Mouse (Mus musculus): ENCODE results near the gene Tmem121b. TPM values are rescaled to one million over a fixed set of nuclear protein-coding genes. Genes with fewer than 3 reads are reported as not detected.

Tmem121b gene
- total RNA-seq, 2 experiments from 2014 or later = 0.12 to 0.15 TPM

- DNase-seq = peak; percentile 56
Measured at GRCm38 (mm10) chr6:120463884-120464283, 29.7 kb downstream of the Tmem121b start.

GRCm38 (mm10) chr6:120463086-120463871, 30.3 kb downstream of the Tmem121b start, which contains the start of gene Il17ra:
Gene Il17ra, plus strand, starts transcription at chr6:120463247.
- peak; percentile 88 for DNase-seq

DNA sequence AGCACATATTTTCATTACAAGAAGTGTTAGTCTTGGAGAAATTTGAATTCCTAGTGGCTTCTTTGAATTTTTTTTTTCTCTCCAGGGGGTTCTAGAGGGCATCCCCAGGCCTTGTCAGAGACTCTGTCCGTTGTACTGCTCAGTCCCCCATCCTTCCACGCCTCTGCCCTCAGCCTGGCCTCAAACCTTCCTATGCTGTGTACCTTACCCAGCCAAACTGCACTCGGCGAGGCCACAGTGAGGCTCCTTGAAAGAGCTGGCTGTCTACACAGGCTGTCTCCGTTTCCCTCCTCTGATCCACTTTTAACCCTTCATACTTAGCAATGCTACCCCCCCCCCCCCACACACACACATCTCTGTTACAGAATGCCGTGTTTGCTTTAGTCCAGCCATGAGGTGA, 31.4 kb downstream of the Tmem121b start:
- no peak for DNase-seq

- no peak for DNase-seq
Measured at GRCm38 (mm10) chr6:120461217-120461616, 32.4 kb downstream of the Tmem121b start.

DNA sequence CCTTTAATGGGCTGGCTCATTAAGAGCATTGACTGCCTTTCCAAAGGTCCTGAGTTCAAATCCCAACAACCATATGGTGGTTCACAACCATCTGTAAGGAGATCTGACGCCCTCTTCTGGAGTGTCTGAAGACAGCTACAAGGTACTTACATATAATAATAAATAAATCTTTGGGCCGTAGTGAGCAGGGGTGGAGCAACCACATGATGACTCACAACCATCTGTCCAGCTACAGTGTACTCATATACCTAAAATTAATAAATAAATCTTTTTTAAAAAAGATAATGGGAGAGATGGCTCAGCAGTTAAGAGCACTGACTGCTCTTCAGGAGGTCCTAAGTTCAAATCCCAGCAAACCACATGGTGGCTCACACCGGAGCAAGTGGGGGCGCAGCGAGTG, 35.9 kb downstream of the Tmem121b start:
- no peak for DNase-seq

DNA sequence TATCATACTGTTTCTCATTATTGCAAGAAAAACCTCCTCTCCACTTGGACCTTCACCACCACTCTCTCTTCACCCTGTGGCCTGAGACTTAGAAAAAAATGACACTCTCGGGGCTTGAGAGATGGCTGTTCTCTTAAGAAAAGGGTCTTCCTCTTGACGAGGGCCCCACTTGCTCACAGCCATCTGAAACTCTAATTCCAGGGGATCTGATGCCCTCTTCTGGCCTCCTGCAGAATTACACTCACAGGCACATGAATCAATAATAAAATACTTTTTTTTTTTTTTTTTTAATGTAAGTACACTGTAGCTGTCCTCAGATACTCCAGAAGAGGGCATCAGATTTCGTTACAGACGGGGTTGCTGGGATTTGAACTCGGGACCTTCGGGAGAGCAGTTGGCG, 36.5 kb downstream of the Tmem121b start:
- DNase-seq = no peak

- peak; percentile 32 for DNase-seq
Measured at GRCm38 (mm10) chr6:120454627-120455077, 39.0 kb downstream of the Tmem121b start.

DNA sequence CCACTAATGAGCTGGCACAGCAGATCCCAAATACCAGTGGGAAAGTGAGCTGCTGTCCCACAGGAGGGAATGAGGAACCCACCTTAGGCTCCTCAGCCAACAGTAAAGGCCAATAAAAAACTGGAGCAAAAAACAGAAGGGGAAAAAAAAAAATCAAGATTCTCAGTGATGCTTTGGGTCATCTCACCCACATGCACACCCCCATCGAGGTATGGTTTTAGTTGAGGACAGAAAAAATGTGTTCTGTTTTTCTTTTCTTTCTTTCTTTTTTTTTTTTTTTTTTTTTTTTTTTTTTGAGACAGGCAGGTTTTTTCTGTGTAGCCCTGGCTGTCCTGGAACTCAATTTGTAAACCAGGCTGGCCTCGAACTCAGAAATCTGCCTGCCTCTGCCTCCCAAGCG, 40.1 kb downstream of the Tmem121b start:
- DNase-seq = no peak

DNA sequence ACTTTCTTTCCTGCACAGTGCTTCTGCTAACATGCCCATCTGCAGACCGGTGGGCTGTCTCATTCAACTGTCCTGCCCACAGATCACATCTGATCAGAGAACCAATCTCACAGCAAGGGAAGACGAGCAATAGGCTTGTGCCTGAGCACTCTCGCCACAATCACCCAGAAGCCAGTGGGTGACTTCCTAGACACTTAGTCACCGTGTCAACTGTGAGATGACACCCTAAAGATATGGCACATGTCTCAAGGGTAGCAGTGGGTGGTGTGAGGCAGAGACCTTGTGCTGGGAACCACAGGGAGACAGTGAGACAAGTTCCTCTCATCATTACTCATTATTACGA, 40.5 kb downstream of the Tmem121b start:
- DNase-seq = no peak

- no peak for DNase-seq
Measured at GRCm38 (mm10) chr6:120452384-120453102, 41.1 kb downstream of the Tmem121b start.

- no peak for DNase-seq
Measured at GRCm38 (mm10) chr6:120450208-120450607, 43.4 kb downstream of the Tmem121b start.

GRCm38 (mm10) chr6:120443363-120444355, 49.9 kb downstream of the Tmem121b start:
- peak; percentile 10 for DNase-seq

DNA sequence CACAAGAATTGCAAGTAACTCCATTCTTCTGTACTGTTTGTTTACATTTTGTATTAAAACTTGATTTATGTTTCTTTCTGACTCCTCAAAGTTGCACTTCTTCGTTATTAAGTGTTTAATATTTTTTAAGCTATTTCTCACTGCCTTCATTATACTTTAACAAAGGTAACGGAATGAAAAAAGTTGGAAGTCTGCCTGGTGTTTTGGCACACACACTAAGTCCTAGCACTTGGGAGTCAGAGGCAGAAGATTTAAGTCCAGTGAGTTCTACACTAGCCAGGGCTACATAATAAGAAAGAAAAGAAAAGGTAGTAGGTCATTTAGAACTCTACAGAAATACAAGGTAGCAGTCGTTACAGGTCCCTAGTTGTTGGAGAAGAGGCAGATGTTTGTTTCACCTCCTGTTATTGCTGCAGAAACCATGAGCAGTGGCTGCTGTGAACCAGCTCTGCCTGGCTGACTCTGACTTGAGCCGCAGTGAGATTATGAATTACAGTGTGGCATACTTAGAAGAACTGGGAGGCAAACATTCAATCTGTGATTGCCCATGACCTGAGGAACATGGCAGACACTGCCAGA, 51.3 kb downstream of the Tmem121b start:
- DNase-seq = peak; percentile 28

Other genes starting within 250 kb of the Tmem121b start
- gene D330020A13Rik, start 199.4 kb downstream of the Tmem121b start, total RNA-seq (2021) = under 1 TPM; 0.24 to 0.27 TPM
- gene B4galnt3, start 199.2 kb downstream of the Tmem121b start, total RNA-seq (2021) = 1 to 10 TPM; 3.7 to 4.6 TPM
- gene Kdm5a, start 129.7 kb downstream of the Tmem121b start, total RNA-seq (2021) = 10 to 100 TPM; 47.6 to 61.9 TPM
- gene Ccdc77, start 129.4 kb downstream of the Tmem121b start, total RNA-seq (2021) = 10 to 100 TPM in 1 of 2 experiments, 1 to 10 TPM in 1; 9.1 to 11.0 TPM
- gene Il17ra, start 30.6 kb downstream of the Tmem121b start, total RNA-seq (2021) = 10 to 100 TPM in 1 of 2 experiments, 1 to 10 TPM in 1; 9.6 to 11.3 TPM
- gene Hdhd5, start 37.5 kb upstream of the Tmem121b start, total RNA-seq (2021) = 10 to 100 TPM; 24.9 to 34.0 TPM
- 10 to 100 TPM; 15.7 to 29.4 TPM for gene Cecr2, start 172.6 kb upstream of the Tmem121b start, total RNA-seq (2021)